Mouse (Mus musculus) MEL (cell line): Measurements from ENCODE around the gene Txnrd3.

Source experiments
- BHLHE40 ChIP-seq: IDR thresholded peaks from 2 replicates; pipeline ENCODE4 v1.6.1; 2012; ENCODE audit warnings: low read depth, mild to moderate bottlenecking, inconsistent platforms, low read length, improper control_type of control experiment, borderline replicate concordance
- CTCF ChIP-seq, 3 experiments: IDR thresholded peaks in 2 of 3; conservative IDR thresholded peaks in 1 of 3; 2 replicates each; pipeline ENCODE4 v1.5.1; 2011 to 2012; ENCODE audit warnings: low read length in 3 of 3, low read depth in 2 of 3, mild to moderate bottlenecking in 2 of 3, improper control_type of control experiment in 1 of 3, inconsistent platforms in 1 of 3, mixed read lengths in 1 of 3, moderate library complexity in 1 of 3; ENCODE audit not compliant: control insufficient read depth in 1 of 3, insufficient read depth in 1 of 3, poor library complexity in 1 of 3, severe bottlenecking in 1 of 3
- ELF1 ChIP-seq: IDR thresholded peaks from 2 replicates; pipeline ENCODE4 v1.6.1; 2014; ENCODE audit warnings: low read depth, mild to moderate bottlenecking, inconsistent platforms, low read length, improper control_type of control experiment, moderate library complexity
- EP300 ChIP-seq, 2 experiments: IDR thresholded peaks; 2 replicates each; pipeline ENCODE4 v1.6.1; 2011; ENCODE audit warnings: improper control_type of control experiment in 2 of 2, low read length in 2 of 2, low read depth in 1 of 2, mild to moderate bottlenecking in 1 of 2
- MAFK ChIP-seq: IDR thresholded peaks from 2 replicates; pipeline ENCODE4 v1.6.1; 2011; ENCODE audit warnings: low read depth, mild to moderate bottlenecking, low read length, improper control_type of control experiment, borderline replicate concordance
- MAX ChIP-seq: IDR thresholded peaks from 2 replicates; pipeline ENCODE4 v1.6.1; 2011; ENCODE audit warnings: low read length, improper control_type of control experiment
- MEF2A ChIP-seq: IDR thresholded peaks from 2 replicates; pipeline ENCODE4 v1.6.1; 2014; ENCODE audit warnings: low read depth, mild to moderate bottlenecking, inconsistent platforms, low read length, improper control_type of control experiment; ENCODE audit not compliant: poor library complexity, insufficient replicate concordance, severe bottlenecking; ENCODE audit errors: extremely low read depth
- POLR2A ChIP-seq, 2 experiments: IDR thresholded peaks; 2 replicates each; pipeline ENCODE4 v1.6.1; 2011 to 2012; ENCODE audit warnings: low read length in 2 of 2, mild to moderate bottlenecking in 2 of 2, control low read depth in 1 of 2, improper control_type of control experiment in 1 of 2, low read depth in 1 of 2, moderate library complexity in 1 of 2; ENCODE audit not compliant: control insufficient read depth in 1 of 2, insufficient read depth in 1 of 2, poor library complexity in 1 of 2
- RAD21 ChIP-seq: IDR thresholded peaks from 2 replicates; pipeline ENCODE4 v1.6.1; 2011; ENCODE audit warnings: mild to moderate bottlenecking, low read depth, low read length, improper control_type of control experiment
- SMC3 ChIP-seq: IDR thresholded peaks from 2 replicates; pipeline ENCODE4 v1.6.1; 2011; ENCODE audit warnings: low read depth, low read length, improper control_type of control experiment
- TAL1 ChIP-seq: IDR thresholded peaks from 2 replicates; pipeline ENCODE4 v1.6.1; 2012; ENCODE audit warnings: mild to moderate bottlenecking, inconsistent platforms, low read length, moderate library complexity, mixed read lengths
- TBP ChIP-seq: IDR thresholded peaks from 2 replicates; pipeline ENCODE4 v1.8.0; 2011; ENCODE audit warnings: low read depth, low read length, improper control_type of control experiment
- TCF12 ChIP-seq: IDR thresholded peaks from 2 replicates; pipeline ENCODE4 v1.6.1; 2014; ENCODE audit warnings: low read depth, mild to moderate bottlenecking, inconsistent platforms, low read length, improper control_type of control experiment, moderate library complexity
- ZC3H11A ChIP-seq: IDR thresholded peaks from 2 replicates; pipeline ENCODE4 v1.6.1; 2012; ENCODE audit warnings: low read depth, mild to moderate bottlenecking, inconsistent platforms, low read length, improper control_type of control experiment

DNA sequence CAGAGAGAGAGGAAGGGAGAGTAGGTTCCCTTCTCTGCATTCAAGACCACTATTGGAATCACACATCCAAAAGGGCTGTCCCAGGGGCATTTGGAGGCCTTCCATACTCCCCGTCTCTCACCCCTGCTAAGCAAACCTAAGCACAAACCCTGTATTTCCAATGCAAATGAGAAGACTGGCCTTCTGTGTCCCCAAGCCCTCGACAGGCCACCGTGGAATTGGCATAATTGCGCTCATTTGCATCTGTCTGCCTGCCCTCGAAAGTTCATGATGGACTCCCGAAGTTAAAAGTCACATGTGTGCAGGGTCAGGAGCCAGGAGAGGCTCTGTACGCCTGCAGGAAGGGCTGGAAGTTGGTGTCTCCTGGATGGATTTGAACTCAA, 28.4 kb upstream of the Txnrd3 start:
- TF ChIP-seq CTCF (IDR thresholded peaks at IDR 0.05 in 2 of 3, conservative IDR thresholded peaks at IDR 0.05 in 1 of 3; ENCODE audit: control insufficient read depth in 1 of 3, insufficient read depth in 1 of 3, low read depth in 2 of 3, low read length in 3 of 3, poor library complexity in 1 of 3, severe bottlenecking in 1 of 3), result no peak
- TF ChIP-seq TBP, result no peak
- no peak for TF ChIP-seq POLR2A (IDR thresholded peaks at IDR 0.05; ENCODE audit: control insufficient read depth in 1 of 2, insufficient read depth in 1 of 2, low read depth in 1 of 2, low read length in 2 of 2, poor library complexity in 1 of 2)
- TF ChIP-seq MAX, result no peak
- no peak for TF ChIP-seq EP300 (IDR thresholded peaks at IDR 0.05; ENCODE audit: low read depth in 1 of 2, low read length in 2 of 2)
- TF ChIP-seq TCF12, result no peak
- no peak for TF ChIP-seq ELF1
- no peak for TF ChIP-seq RAD21
- no peak for TF ChIP-seq MEF2A
- no peak for TF ChIP-seq TAL1
- no peak for TF ChIP-seq BHLHE40
- no peak for TF ChIP-seq ZC3H11A
- TF ChIP-seq MAFK, result no peak
- TF ChIP-seq SMC3, result no peak
